Comparison of ENCODE assay signal across 9 mouse cellular contexts in genomic region chr17:53465569-53465968, GRCm38 (mm10). TPM values are rescaled to one million over a fixed set of nuclear protein-coding genes. Genes with fewer than 3 reads are reported as not detected.
DNase-seq lines count a peak whose midpoint lies in the region; ATAC-seq and TF ChIP-seq lines count a peak whose summit lies in the region.
"Had no signal": no experiment of that assay in that cellular context is flagged by ENCODE, and none has a peak within 500 bp of the region (broad histone marks: within the 10 kb centered on the region; RNA-seq: fewer than 3 reads in every experiment).

No protein-coding gene starts in this region.

- H3K79me2 ChIP-seq in liver, adult 2 months (ENCODE audit: control insufficient read depth, insufficient read depth, low read length), result no peaks in the 10 kb centered on the region

- no peak overlapping the region for H3K9ac ChIP-seq in midbrain, postnatal 0 days (replicated peaks; ENCODE audit: low read length, poor library complexity, severe bottlenecking)
- no peak overlapping the region for H3K9ac ChIP-seq in midbrain, embryonic 16.5 days (ENCODE audit: low read depth, low read length)
- no peak overlapping the region for H3K9ac ChIP-seq in liver, adult 2 months (ENCODE audit: low read depth, low read length)

- H3K36me3 ChIP-seq in midbrain, postnatal 0 days (ENCODE audit: insufficient read depth, low read length), result no peaks in the 10 kb centered on the region
- H3K36me3 ChIP-seq in midbrain, embryonic 16.5 days (ENCODE audit: control insufficient read depth, insufficient read depth, low read length), result no peaks in the 10 kb centered on the region
- H3K36me3 ChIP-seq in liver, adult 2 months (ENCODE audit: control insufficient read depth, insufficient read depth, low read length), result no peaks in the 10 kb centered on the region

- peak; percentile 43 for TF ChIP-seq CTCF in midbrain, postnatal 0 days (IDR thresholded peaks at IDR 0.05)
- peak; percentile 69 for TF ChIP-seq CTCF in liver, adult 2 months (IDR thresholded peaks at IDR 0.05; ENCODE audit: low read depth, low read length)

- H3K27me3 ChIP-seq in midbrain, postnatal 0 days (ENCODE audit: insufficient read depth, low read length), result no peaks in the 10 kb centered on the region
- no peaks in the 10 kb centered on the region for H3K27me3 ChIP-seq in midbrain, embryonic 16.5 days (ENCODE audit: control insufficient read depth, insufficient read depth, low read depth, low read length)
- H3K27me3 ChIP-seq in liver, adult 2 months (ENCODE audit: control insufficient read depth, insufficient read depth, low read length), result no peaks in the 10 kb centered on the region

- DNase-seq in midbrain, postnatal 0 days (ENCODE audit: low spot score), result no peak
- DNase-seq in NIH3T3 (ENCODE audit: low read depth), result peak; percentile 46
- no peak for DNase-seq in liver, adult 2 months (ENCODE audit: extremely low read depth, low read depth, low spot score)
- peak; percentile 45 for DNase-seq in thymus, postnatal 14 days
- no peak for DNase-seq in layer of hippocampus, postnatal 25 days (ENCODE audit: extremely low spot score in 1 of 2, low spot score in 1 of 2)
- DNase-seq in heart, postnatal 36 days, result no peak
- DNase-seq: cerebellum, adult 11-12 months; left cerebral cortex, postnatal 4 days had no signal

- no peak overlapping the region for H3K4me2 ChIP-seq in midbrain, postnatal 0 days (ENCODE audit: low read depth, low read length, poor library complexity, severe bottlenecking)
- H3K4me2 ChIP-seq in midbrain, embryonic 16.5 days (ENCODE audit: low read length), result no peak overlapping the region

- ATAC-seq in midbrain, postnatal 0 days (ENCODE audit: low FRiP score), result no peak
- no peak for ATAC-seq in midbrain, embryonic 16.5 days

- TF ChIP-seq POLR2A in liver, adult 2 months (IDR thresholded peaks at IDR 0.05; ENCODE audit: extremely low read depth, insufficient read depth, low read length), result no peak

- no peak overlapping the region for H3K4me3 ChIP-seq in midbrain, postnatal 0 days (ENCODE audit: low read depth, low read length)
- no peak overlapping the region for H3K4me3 ChIP-seq in midbrain, embryonic 16.5 days (ENCODE audit: low read depth, low read length)
- no peak overlapping the region for H3K4me3 ChIP-seq in liver, adult 2 months (ENCODE audit: insufficient read depth, low read depth, low read length)

- H3K27ac ChIP-seq in midbrain, postnatal 0 days (ENCODE audit: low read depth, low read length), result no peak overlapping the region
- no peak overlapping the region for H3K27ac ChIP-seq in midbrain, embryonic 16.5 days (ENCODE audit: low read length)
- no peak overlapping the region for H3K27ac ChIP-seq in liver, adult 2 months (replicated peaks; ENCODE audit: insufficient read depth, low read depth, low read length)

- no peaks in the 10 kb centered on the region for H3K9me3 ChIP-seq in midbrain, postnatal 0 days (ENCODE audit: low read length)
- H3K9me3 ChIP-seq in midbrain, embryonic 16.5 days (replicated peaks; ENCODE audit: control insufficient read depth, low read length, poor library complexity, severe bottlenecking), result no peaks in the 10 kb centered on the region

- H3K4me1 ChIP-seq in midbrain, postnatal 0 days (ENCODE audit: insufficient read depth, low read length), result no peaks in the 10 kb centered on the region
- peaks cover 9% of the 10 kb centered on the region; the same call in 1 of the 2 replicates for H3K4me1 ChIP-seq in midbrain, embryonic 16.5 days (ENCODE audit: control insufficient read depth, insufficient read depth, low read length)
- peaks cover 3% of the 10 kb centered on the region for H3K4me1 ChIP-seq in liver, adult 2 months (ENCODE audit: control insufficient read depth, insufficient read depth, low read length)

- WGBS in midbrain, postnatal 0 days, result 64% methylated on average over 4 of the region's 4 CpGs
- WGBS in midbrain, embryonic 16.5 days, result 62% methylated on average over 4 of the region's 4 CpGs
- 63% methylated on average over 4 of the region's 4 CpGs for WGBS in liver, adult 2 months

- intact Hi-C loops in heart, postnatal 36 days (cut with DNase I), result no loop called here

RNA-seq across cellular contexts. Expression of gene Efhb, which starts 2.4 kb away (rescaled TPM):
- 1.2 and 3.1 TPM in 2 replicates for total RNA-seq in midbrain, postnatal 0 days (2014; rRNA removed)
- 0.66 and 1.0 TPM in 2 replicates for polyA plus RNA-seq in midbrain, postnatal 0 days (2015; fragmentation: Nextera tagmentation; extraction: Ambion mirVana)
- polyA plus RNA-seq in midbrain, embryonic 16.5 days (2015; fragmentation: Nextera tagmentation; extraction: Ambion mirVana), result 1.1 and 1.5 TPM in 2 replicates
- 0.07 TPM in 1 of 2 replicates, not detected in the other for total RNA-seq in liver, adult 2 months (2014; rRNA removed)
- not detected in 2 replicates for polyA plus RNA-seq in liver, adult 2 months (2012; rRNA removed)
- under 1 TPM; 0.30 to 0.33 TPM for total RNA-seq in layer of hippocampus, postnatal 25 days (2021)
- under 1 TPM; 0.11 TPM for total RNA-seq in heart, postnatal 36 days (2021)

RNA-seq across cellular contexts. Expression of gene Rab5a, which starts 13.5 kb away (rescaled TPM):
- 98.9 and 112 TPM in 2 replicates for total RNA-seq in midbrain, postnatal 0 days (2014; rRNA removed)
- 101 and 112 TPM in 2 replicates for polyA plus RNA-seq in midbrain, postnatal 0 days (2015; fragmentation: Nextera tagmentation; extraction: Ambion mirVana)
- 99.4 and 101 TPM in 2 replicates for polyA plus RNA-seq in midbrain, embryonic 16.5 days (2015; fragmentation: Nextera tagmentation; extraction: Ambion mirVana)
- 44.8 and 53.7 TPM in 2 replicates for total RNA-seq in liver, adult 2 months (2014; rRNA removed)
- polyA plus RNA-seq in liver, adult 2 months (2012; rRNA removed), result 6.0 and 7.5 TPM in 2 replicates
- total RNA-seq in layer of hippocampus, postnatal 25 days (2021), result 100 to 1,000 TPM; 119 to 126 TPM
- 10 to 100 TPM; 56.2 to 56.9 TPM for total RNA-seq in heart, postnatal 36 days (2021)

Comparison
In these comparisons a context has a peak if more than half of its experiments do, and no peak if none do; other contexts are left out.
1. DNase-seq: peak in NIH3T3 (single experiment) and thymus, postnatal 14 days (single experiment); none in midbrain, postnatal 0 days (single experiment), liver, adult 2 months (single experiment), layer of hippocampus, postnatal 25 days (0 of 2) and heart, postnatal 36 days (0 of 2).